Mouse (Mus musculus): ENCODE results near the gene Tor1aip1. TPM values are rescaled to one million over a fixed set of nuclear protein-coding genes. Genes with fewer than 3 reads are reported as not detected.

Tor1aip1 gene
- polyA plus RNA-seq, 1 experiment from 2014 or later, result 38.8 TPM

DNA sequence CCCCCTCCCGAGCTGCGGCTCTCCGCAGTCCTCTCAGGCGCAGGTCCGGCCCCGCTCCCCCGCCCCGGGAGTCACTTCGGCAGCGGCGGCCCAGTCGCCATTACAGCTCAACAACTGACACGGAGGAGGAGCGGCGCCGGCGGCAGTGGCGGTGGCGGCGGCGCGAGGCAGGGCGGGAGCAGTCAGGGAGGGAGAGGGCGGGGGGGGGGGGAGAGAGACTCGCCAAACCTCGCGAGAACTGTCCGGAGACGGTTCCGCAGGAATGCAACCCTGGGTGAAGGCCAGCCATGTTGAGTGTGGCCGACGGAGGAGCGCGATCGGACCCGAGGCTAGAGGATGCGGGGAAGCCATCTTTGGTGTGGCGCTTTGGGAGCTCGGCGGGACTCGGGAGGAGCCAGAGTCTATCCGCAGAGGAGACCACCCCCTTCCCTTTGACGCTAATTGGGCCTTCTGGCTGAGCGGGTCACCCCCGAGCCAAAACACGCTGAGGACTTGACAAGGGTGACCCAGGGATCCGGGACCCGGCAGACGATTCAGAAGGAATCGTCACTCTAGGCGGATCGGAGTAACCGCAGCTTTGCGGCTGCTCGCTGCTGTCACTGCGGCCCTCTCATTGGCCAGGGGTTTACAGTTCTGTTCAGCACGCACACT lies 63.1 kb downstream of the Tor1aip1 start, which contains the start of gene Cep350:
Gene Cep350, minus strand, starts transcription at position 188 of the 651 bp plus-strand sequence.
- peak; percentile 99 for DNase-seq (ENCODE audit: low spot score)
- WGBS, result under 1% methylated on average over 57 of the region's 57 CpGs
- Histone ChIP-seq H3K27ac (peak within 1 kb of the TSS; percentile 98), H3K9me3 (no peaks in the 10 kb centered on the region), H3K4me3 (peak within 1 kb of the TSS; percentile 99), H3K36me3 (no peaks in the 10 kb centered on the region), H3K27me3 (ENCODE audit: insufficient read depth, poor library complexity, severe bottlenecking) (no peaks in the 10 kb centered on the region), H3K4me1 (peaks cover 20% of the 10 kb centered on the region)

DNA sequence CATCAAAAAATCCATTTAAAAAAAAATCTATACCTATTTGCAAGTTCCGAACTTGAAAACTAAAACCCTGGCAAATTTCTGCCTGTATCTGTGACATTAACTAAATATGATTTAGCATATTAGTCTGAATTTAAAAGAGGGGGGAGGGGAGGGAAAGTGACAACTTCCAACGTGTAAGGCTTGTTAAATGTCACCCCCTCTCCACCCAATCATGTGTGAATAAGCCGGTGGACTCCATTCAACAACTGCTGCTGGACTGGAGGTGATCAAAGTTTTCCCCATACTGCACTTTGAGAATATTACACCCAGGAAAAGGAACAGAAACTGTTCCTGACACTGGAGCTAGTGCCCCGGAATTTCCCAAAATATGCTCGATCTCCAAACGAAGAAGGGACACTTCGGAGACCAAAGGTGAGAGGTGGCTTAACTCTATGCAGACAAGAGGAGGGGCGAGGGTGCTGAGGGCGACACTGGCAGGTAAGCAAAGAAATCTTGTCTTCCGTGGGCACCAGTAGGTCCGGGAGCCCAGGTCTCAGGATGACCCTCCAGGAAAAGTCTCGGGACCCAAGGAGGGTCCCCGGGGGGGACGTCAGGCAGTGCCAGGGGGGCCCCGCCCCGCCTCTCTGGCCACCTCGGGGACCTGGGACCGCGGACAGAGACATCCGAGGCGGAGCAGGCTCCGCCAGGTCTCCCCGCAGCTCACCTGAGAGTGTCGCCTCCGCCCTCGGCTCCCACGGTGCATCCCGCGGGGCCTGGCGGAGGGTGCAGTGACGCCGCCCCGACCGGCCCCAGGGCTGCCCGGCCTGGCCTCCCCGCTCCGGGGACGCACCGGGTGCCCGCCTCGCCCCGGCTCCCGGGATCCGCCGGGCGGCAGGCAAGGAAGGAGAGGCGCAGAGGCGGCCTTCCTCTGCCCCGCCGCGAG lies 63.9 kb downstream of the Tor1aip1 start:
- Histone ChIP-seq H3K27me3 (ENCODE audit: insufficient read depth, poor library complexity, severe bottlenecking) (no peaks in the 10 kb centered on the region), H3K4me3 (peak overlapping the region; percentile 99), H3K36me3 (no peaks in the 10 kb centered on the region), H3K4me1 (peaks cover 20% of the 10 kb centered on the region), H3K27ac (peak overlapping the region; percentile 98), H3K9me3 (no peaks in the 10 kb centered on the region)
- 2% methylated on average over 51 of the region's 51 CpGs for WGBS
- no peak for DNase-seq (ENCODE audit: low spot score)

Other genes starting within 250 kb of the Tor1aip1 start
- gene Qsox1, start 223.6 kb downstream of the Tor1aip1 start, polyA plus RNA-seq (2016; fragmentation: Nextera tagmentation; extraction: Ambion mirVana), result 18.6 and 21.8 TPM in 2 replicates
- gene Cep350, start 63.2 kb downstream of the Tor1aip1 start, polyA plus RNA-seq (2016; fragmentation: Nextera tagmentation; extraction: Ambion mirVana), result 4.5 and 5.0 TPM in 2 replicates
- gene Tor1aip2, start 1.1 kb downstream of the Tor1aip1 start, polyA plus RNA-seq (2016; fragmentation: Nextera tagmentation; extraction: Ambion mirVana), result 92.8 and 108 TPM in 2 replicates
- gene Fam163a, start 168.5 kb upstream of the Tor1aip1 start, polyA plus RNA-seq (2016; fragmentation: Nextera tagmentation; extraction: Ambion mirVana), result 1.1 and 3.1 TPM in 2 replicates

Data from heart, embryonic 10.5 days (tissue).